Mouse (Mus musculus) ES-E14 (cell line): ENCODE results near the gene Lin7a. TPM values are rescaled to one million over a fixed set of nuclear protein-coding genes. Genes with fewer than 3 reads are reported as not detected.

ENCODE experiments used
- DNase-seq: peaks from one replicate; pipeline ENCODE4 v3.0.0-alpha.2; 2013; ENCODE audit warnings: low read depth, low spot score
- H3K27ac ChIP-seq: 2 replicates; pipeline ENCODE4 v1.5.1; 2012; ENCODE audit warnings: low read depth, mild to moderate bottlenecking, low read length, moderate library complexity, mixed read lengths; ENCODE audit not compliant: poor library complexity, insufficient read depth, severe bottlenecking
- H3K36me3 ChIP-seq: 2 replicates; pipeline ENCODE4 v1.6.1; 2012; ENCODE audit warnings: mild to moderate bottlenecking, low read length, moderate library complexity, mixed read lengths; ENCODE audit not compliant: control insufficient read depth, poor library complexity, insufficient read depth, severe bottlenecking
- H3K4me1 ChIP-seq, 2 experiments: fragments of 150-350 bp in 1 of 2; sonication (generic) in 1 of 2; 2 replicates each; pipeline ENCODE4 v1.6.1; 2012; ENCODE audit warnings: low read length in 2 of 2, mild to moderate bottlenecking in 1 of 2, mixed read lengths in 1 of 2; ENCODE audit not compliant: control insufficient read depth in 2 of 2, insufficient read depth in 2 of 2, poor library complexity in 1 of 2
- H3K4me3 ChIP-seq, 2 experiments: fragments of 150-350 bp in 1 of 2; sonication (generic) in 1 of 2; 2 replicates each; pipeline ENCODE4 v1.5.1; 2012; ENCODE audit warnings: low read length in 2 of 2, low read depth in 1 of 2, mild to moderate bottlenecking in 1 of 2, mixed read lengths in 1 of 2; ENCODE audit not compliant: insufficient read depth in 1 of 2, poor library complexity in 1 of 2, severe bottlenecking in 1 of 2
- H3K9ac ChIP-seq: 2 replicates; pipeline ENCODE4 v1.6.1; 2012; ENCODE audit warnings: low read depth, mild to moderate bottlenecking, low read length, mixed read lengths; ENCODE audit not compliant: poor library complexity, insufficient read depth, severe bottlenecking
- H3K9me3 ChIP-seq: fragments of 150-350 bp; sonication (generic); 2 replicates; pipeline ENCODE4 v1.6.1; 2012; ENCODE audit warnings: low read depth, mild to moderate bottlenecking, low read length; ENCODE audit not compliant: control insufficient read depth, insufficient read depth
- CHD2 ChIP-seq: IDR thresholded peaks from 2 replicates; pipeline ENCODE4 v1.6.1; 2014; ENCODE audit warnings: mild to moderate bottlenecking, low read depth, low read length, inconsistent platforms
- HCFC1 ChIP-seq: IDR thresholded peaks from 2 replicates; pipeline ENCODE4 v1.6.1; 2012; ENCODE audit warnings: low read length, inconsistent platforms, borderline replicate concordance; ENCODE audit not compliant: insufficient read depth
- MAFK ChIP-seq: IDR thresholded peaks from 2 replicates; pipeline ENCODE4 v1.6.1; 2014; ENCODE audit warnings: mild to moderate bottlenecking, low read depth, low read length, inconsistent platforms; ENCODE audit not compliant: insufficient read depth
- ZC3H11A ChIP-seq: IDR thresholded peaks from 2 replicates; pipeline ENCODE4 v1.6.1; 2012; ENCODE audit warnings: low read depth, mild to moderate bottlenecking, inconsistent platforms, low read length, borderline replicate concordance
- ZNF384 ChIP-seq: IDR thresholded peaks from 2 replicates; pipeline ENCODE4 v1.6.1; 2012; ENCODE audit warnings: low read depth, low read length, inconsistent platforms
- in situ Hi-C, 2 experiments: fragments of 600-800 bp; cut with MboI; formaldehyde crosslinking; loops; one replicate each; pipeline ENCODE4 v1.15.1; 2025; ENCODE audit warnings: low sequenced_read_pairs in 2 of 2, inconsistent platforms in 1 of 2; ENCODE audit not compliant: unreplicated experiment in 2 of 2
- total RNA-seq: library from RNA; depleted of rRNA; stranded (reverse); fragments of 300-350 nt; gene quantifications from 2 replicates; pipeline ENCODE4 v1.2.3, GENCODE M21; 2012; rRNA removed

Lin7a gene
- 0.09 and 0.26 TPM in 2 replicates for total RNA-seq

- no peaks in the 10 kb centered on the region for H3K36me3 ChIP-seq
- peak; percentile 12 for DNase-seq
- TF ChIP-seq CHD2 (no peak), ZNF384 (no peak), ZC3H11A (no peak), HCFC1 (no peak)
- in situ Hi-C loops, result no loop called here
- peak within 1 kb of the TSS; percentile 64 to 70 for H3K4me3 ChIP-seq
- no peak within 1 kb of the TSS for H3K27ac ChIP-seq
- no peaks in the 10 kb centered on the region for H3K9me3 ChIP-seq
- peak within 1 kb of the TSS; percentile 1; the same call in 1 of the 2 replicates for H3K9ac ChIP-seq
- H3K4me1 ChIP-seq, result no peaks in the 10 kb centered on the region
These were observed at the start of gene Lin7a for GRCm38 (mm10) chr10:107271321-107272130. Gene Lin7a, plus strand, starts transcription at chr10:107271686.

DNA sequence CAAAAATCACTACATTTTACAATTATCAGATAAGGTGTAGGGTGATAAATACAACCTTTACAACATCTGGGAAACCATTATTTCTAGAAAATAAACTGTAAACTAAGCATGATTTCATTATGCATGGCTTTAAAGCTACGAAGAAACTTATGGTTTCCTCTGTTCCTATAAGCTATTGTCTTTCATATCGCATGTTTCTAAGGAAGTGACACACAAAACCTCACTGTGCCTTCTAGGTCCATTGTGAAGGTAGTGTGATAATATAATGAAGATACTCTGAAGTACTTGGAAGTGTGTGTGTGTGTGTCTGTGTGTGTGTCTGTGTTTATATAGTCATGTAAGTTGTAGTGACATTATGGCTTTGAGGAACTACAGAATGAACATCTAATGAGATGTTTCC is 49.8 kb upstream of the Lin7a start:
- no peak for TF ChIP-seq ZNF384
- TF ChIP-seq ZC3H11A, result no peak
- no peak for TF ChIP-seq MAFK
- TF ChIP-seq CHD2, result no peak
- TF ChIP-seq HCFC1, result no peak
- Histone ChIP-seq H3K4me3 (no peak overlapping the region), H3K36me3 (no peaks in the 10 kb centered on the region), H3K9me3 (no peaks in the 10 kb centered on the region), H3K9ac (no peak overlapping the region), H3K27ac (no peak overlapping the region), H3K4me1 (no peaks in the 10 kb centered on the region)
- in situ Hi-C loops, result no loop called here
- no peak for DNase-seq

DNA sequence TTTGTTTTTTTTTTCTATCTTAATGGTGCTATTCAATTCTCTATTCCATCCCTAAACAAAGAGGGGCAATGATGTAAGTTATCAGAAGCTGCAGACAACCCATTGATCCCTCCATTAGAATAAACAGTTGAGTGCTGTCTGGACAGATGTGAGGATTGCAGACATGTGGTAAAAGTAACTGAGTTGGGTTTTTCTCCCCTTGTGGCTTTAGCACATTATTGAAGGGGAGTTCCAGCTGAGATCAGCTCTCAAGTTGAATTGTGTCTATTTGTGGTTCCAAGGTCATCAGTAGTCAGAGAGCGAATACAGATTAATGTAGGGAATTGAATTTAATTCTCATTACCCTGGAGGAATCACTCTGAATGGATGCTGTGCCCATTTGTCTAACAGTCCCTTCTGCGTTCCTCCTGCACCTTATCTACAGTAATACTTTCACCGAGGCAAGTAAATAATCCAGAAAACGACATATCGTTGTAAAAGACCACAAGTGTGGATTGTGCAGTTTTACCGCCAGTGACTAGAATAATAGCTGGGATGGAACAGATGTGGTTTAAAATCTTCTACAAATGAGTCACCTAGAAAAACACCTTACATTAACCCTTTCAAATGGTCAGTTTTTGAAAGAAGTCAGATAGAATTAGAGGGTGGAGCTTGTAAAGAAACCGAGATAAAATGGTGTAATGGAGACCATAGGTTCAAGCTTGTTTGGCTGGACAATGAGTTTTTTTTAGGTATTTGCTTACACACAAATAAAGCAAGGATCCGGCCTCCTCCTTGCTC is 48.9 kb upstream of the Lin7a start:
- no peaks in the 10 kb centered on the region for H3K36me3 ChIP-seq
- no peak for DNase-seq
- no peak overlapping the region for H3K9ac ChIP-seq
- H3K4me3 ChIP-seq, result no peak overlapping the region
- H3K4me1 ChIP-seq, result no peaks in the 10 kb centered on the region
- no peak for TF ChIP-seq CHD2
- no peak for TF ChIP-seq ZC3H11A
- no peak for TF ChIP-seq MAFK
- no peak for TF ChIP-seq HCFC1
- no peak for TF ChIP-seq ZNF384
- no peak overlapping the region for H3K27ac ChIP-seq
- no peaks in the 10 kb centered on the region for H3K9me3 ChIP-seq
- in situ Hi-C loops, result no loop called here

- no peaks in the 10 kb centered on the region for H3K4me1 ChIP-seq
- no peak overlapping the region for H3K4me3 ChIP-seq
- no peak overlapping the region for H3K27ac ChIP-seq
- H3K36me3 ChIP-seq, result no peaks in the 10 kb centered on the region
- no peak overlapping the region for H3K9ac ChIP-seq
- no peaks in the 10 kb centered on the region for H3K9me3 ChIP-seq
- no peak for TF ChIP-seq ZNF384
- TF ChIP-seq HCFC1, result no peak
- TF ChIP-seq CHD2, result no peak
- no peak for TF ChIP-seq MAFK
- in situ Hi-C loops, result no loop called here
- no peak for DNase-seq
These were observed 48.4 kb upstream of the Lin7a start for GRCm38 (mm10) chr10:107223186-107223440.
